Mouse (Mus musculus) c-Kit-positive CD71-positive TER-119-positive erythroid progenitor cells, embryonic 14.5 days (primary cell): ENCODE measurements at regions not wholly inside any gene's neighbourhood (a gene's known extent, or its start where the extent isn't known, plus 50 kb on each side); places are given as distances from the start of the nearest gene placed in this dataset.

Experiments
- DNase-seq: peaks from one replicate; pipeline ENCODE4 v3.0.0-alpha.2; 2013; ENCODE audit warnings: low spot score

DNA sequence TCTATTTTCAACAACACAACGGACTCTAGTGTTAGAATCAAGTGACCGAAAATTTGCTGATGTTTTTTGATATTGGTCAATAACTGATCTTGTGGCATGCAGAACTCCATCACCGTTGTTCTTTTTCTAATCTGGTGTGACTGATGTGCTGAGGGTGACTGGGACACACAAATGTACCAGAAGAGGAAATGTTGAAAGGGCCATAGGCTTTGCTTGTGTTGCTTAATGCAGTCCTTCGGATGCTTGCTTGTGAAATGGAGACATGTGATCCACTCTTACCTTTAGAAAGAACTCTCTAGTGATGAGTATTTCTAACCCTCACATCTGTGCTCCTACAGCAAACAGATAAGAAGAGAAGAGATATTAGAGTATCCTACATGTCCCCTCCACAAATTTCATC lies 145.9 kb upstream of the Thbs1 start:
- no peak for DNase-seq

DNA sequence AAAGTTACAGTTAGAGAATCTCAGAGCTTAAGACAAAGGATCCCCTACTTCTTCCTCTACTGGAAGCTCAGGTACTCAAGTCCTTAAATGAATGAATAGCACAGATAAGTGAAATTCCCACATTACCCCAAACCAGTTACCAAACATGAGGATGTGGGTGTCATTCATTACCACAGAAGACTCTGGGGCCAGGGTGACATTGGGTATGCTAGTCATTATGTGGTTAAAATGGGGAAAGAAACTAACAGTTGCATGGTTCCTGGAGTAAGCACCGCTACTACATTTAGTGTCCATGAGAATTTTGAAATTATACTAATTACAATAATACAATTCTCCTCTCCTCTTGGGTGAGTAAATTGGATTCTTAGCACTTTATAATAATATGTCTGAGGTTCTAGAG lies 142.9 kb upstream of the Thbs1 start:
- no peak for DNase-seq

- no peak for DNase-seq
Measured at GRCm38 (mm10) chr2:117970631-117971030, 141.0 kb upstream of the Thbs1 start.

GRCm38 (mm10) chr2:117977033-117977432 lies 134.6 kb upstream of the Thbs1 start:
- no peak for DNase-seq

GRCm38 (mm10) chr2:117980856-117981255 lies 130.8 kb upstream of the Thbs1 start:
- no peak for DNase-seq

DNA sequence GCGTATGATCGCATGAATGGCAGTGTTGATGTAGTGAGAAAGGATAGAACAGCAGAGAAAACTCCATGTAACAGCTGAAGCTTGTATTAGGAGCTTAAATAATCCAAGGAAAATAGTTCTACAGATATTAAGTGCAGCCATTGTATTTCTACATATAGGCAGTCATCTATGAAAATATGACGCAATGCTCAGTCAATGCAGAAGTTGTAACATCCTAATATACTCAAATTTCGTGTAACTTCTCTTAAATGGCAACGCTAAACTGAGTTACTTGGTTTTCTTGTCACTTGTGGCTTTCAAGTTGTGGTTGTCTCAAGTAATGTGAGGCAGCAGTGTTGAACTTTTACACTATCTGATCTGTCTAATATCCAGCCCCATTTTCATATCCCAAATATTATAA lies 127.1 kb upstream of the Thbs1 start:
- no peak for DNase-seq

DNA sequence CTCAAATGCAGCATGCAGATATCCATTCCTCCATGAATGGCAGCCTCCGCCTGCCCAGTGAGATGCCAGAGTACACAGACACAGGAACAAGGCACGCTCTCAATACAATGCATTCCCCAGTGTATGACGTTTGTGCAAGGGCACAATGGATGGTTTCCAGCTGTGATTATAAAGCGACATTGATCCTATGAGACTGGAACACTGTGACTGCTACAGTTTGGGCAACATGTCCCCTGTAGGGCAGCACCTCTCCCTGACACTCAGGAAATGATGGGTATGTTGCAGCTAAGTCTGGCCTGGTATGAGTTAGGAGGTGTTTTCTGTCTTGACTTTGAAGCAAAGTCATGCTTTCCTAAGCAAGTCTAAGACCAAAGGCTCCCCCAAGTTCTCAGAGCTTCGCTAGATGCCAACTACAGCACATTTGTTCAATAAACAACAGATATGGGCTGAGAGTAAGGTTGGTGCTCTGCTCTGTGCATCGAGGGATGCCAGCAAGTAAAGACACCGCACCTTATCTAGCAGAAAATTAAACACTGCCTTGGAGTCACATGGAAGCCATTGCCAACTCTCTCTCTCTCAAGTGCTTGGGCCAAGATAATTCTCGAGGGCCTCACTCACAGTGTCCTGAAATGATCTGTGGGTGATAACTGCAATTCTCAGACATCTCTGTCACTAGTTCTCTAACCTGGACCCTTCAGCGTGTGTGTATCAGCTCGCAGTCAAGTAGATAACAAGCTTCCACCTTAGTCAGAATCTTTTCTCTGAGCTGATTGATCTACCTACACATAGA lies 124.1 kb upstream of the Thbs1 start:
- no peak for DNase-seq

GRCm38 (mm10) chr2:117988396-117989173 lies 123.1 kb upstream of the Thbs1 start:
- DNase-seq = no peak

DNA sequence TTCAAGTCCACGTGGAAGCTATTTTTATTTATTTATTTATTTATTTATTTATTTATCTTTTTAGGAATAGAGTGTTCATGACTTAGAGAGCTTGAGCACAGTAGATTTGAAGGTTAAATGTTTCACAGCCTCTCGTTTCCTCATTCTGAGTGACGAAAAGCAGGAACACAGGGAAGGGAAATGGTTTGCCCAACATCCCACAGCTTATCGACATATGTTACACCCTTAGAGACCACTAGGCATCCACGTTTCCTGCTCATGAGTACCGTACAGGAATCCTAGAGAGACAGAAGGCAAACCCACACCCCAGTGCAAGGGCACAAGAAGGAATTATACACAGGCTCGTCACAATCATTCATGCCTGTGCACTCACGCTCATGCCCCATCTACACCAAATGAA lies 122.5 kb upstream of the Thbs1 start:
- no peak for DNase-seq

- no peak for DNase-seq
Measured at GRCm38 (mm10) chr2:117996130-117997083, 115.3 kb upstream of the Thbs1 start.

- DNase-seq = no peak
Measured at GRCm38 (mm10) chr2:117999641-118000040, 112.0 kb upstream of the Thbs1 start.

DNA sequence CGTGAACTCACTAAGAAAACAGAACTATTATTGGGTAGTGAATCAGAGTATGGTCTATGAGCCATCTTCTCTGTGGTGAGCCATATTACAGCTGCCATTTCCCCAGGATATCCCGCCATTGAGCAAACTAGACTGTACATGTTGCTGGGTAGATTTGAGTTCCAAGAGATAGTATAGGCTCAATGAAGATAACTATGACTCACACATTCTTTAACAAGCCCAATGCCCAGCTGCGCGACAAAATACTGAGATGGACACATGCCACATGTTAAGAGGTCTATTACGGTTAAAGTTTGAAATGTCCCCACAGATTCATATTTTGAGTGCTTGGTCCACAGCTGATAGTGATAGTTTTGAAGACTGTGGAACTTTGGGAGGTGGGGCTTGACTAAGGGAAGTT lies 107.5 kb upstream of the Thbs1 start:
- no peak for DNase-seq

GRCm38 (mm10) chr2:118007539-118008427 lies 103.9 kb upstream of the Thbs1 start:
- no peak for DNase-seq

- no peak for DNase-seq
Measured at GRCm38 (mm10) chr2:118011679-118012078, 100.0 kb upstream of the Thbs1 start.

- no peak for DNase-seq
Measured at GRCm38 (mm10) chr2:118012211-118012610, 99.5 kb upstream of the Thbs1 start.

- no peak for DNase-seq
Measured at GRCm38 (mm10) chr2:118013156-118013555, 98.5 kb upstream of the Thbs1 start.

DNA sequence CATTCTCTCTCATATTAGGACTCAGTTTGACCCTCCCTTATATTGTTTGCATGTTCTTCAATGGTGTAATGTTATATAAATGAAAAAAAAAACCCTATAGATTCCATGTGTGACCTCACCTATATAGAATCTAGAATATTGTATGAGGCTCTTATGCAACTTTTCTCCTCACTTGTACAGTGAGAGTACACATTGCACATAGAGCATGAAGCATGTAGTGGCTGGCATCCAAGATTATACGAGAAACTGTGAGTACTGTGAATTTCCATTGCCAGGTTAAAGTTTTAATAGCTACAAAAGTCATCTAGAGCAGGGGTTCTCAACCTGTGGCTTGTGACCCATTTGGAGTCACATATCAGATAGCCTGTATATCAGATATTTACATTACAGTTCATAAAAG lies 96.5 kb upstream of the Thbs1 start:
- no peak for DNase-seq

DNA sequence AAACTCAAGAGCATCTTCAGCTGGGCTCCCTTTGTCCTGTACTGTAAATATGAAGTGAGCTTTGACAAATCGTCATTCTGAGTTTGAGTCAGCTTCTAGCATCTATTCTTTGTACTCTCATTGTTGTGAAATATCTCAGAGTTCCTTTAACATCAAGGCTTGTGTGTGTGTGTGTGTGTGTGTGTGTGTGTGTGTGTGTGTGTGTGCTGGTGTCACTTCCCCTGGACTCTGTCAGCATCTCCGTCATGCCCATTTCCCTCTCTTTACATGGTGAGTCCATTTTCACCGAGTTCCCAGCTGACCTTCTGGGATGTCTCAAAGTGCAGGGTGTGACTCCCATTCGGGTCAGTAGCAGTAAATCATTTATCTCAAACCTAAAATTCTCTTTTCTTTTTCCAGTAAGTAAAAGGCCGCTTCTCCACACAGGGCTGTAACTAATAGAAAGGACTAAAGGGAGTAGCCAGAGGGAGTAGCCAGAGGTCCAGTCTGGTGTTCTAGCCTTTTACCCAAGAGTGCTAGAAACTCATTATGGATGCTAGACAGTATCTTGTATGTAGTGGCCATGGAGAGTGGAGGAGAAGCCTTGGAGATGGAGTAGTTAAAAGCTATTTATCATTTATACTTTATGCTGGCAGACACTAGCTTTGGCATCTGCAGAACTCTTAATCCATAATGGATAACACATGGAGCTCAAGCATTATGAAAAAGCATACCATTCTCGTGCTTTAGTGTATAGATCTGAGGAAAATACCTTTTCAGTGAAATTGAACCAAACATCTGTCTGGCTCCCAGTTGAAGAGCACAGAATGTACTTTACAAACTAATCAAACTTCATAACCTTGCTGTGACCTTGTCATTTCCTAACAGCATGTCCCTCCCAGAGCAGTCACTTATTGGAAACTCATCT lies 85.6 kb upstream of the Thbs1 start:
- DNase-seq = no peak

DNA sequence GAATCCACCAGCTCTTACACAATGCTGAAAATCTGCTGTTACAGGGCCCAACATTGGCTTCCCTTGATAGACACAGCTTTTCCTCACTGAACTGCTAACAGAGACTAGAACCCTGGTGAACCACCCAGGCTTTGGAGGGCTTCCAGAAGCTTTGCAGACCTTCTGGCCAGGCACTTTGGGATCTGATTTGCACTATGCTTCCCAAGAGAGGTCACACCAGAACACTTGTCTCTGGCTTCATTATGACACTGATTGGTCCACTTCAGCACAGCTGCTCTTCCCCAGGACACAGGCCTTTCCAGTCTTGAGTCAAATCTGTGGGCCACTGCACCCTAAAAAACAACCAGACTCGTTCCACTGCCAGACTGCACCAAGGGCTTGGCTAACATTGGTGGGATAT lies 82.8 kb upstream of the Thbs1 start:
- no peak for DNase-seq

DNA sequence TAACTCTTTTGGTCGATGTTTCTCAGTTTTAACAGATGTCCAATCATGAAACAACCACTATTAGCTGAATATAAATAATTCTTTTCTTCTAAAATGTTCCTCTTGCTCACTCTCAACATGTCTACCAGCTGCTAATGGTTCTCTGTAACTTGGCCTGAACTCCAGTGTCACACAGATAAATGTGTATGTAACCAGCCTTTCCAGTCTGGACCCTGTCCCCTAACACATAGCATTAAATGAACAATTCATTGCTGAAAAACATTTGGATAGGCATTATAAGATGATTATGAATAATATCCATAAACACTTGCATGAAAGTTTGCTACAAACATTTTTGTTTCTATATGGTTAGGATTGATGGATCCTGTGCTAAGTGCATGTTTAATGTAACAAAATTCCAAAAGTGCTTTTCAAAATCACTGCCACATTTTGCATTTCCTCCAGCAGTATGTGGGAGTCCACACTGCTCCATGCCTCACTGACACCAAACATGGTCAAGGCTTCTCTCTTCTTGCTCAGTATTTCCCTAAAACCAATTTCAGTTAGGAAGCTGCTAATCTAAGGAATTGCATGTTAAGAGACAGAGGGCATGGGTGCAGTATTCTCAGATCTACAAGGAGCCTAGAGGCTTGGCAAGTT lies 82.1 kb upstream of the Thbs1 start:
- DNase-seq = no peak
